Mouse (Mus musculus): ENCODE results near the gene Cdrt4.

GRCm38 (mm10) chr11:62992545-62993242 lies 41.7 kb downstream of the Cdrt4 start:
- TF ChIP-seq CHD2 (IDR thresholded peaks at IDR 0.05; ENCODE audit: low read depth, low read length) (no peak), ZNF384 (IDR thresholded peaks at IDR 0.05; ENCODE audit: low read depth, low read length) (no peak), ZC3H11A (IDR thresholded peaks at IDR 0.05; ENCODE audit: borderline replicate concordance, low read depth, low read length) (no peak), HCFC1 (IDR thresholded peaks at IDR 0.05; ENCODE audit: borderline replicate concordance, insufficient read depth, low read length) (no peak)
